8 mouse cellular contexts compared by ENCODE assay signal in genomic region chr1:36709854-36710280, GRCm38 (mm10). TPM values are rescaled to one million over a fixed set of nuclear protein-coding genes. Genes with fewer than 3 reads are reported as not detected.
DNase-seq lines count a peak whose midpoint lies in the region; ATAC-seq lines count a peak whose summit lies in the region.

TSS of gene 4933424G06Rik (plus strand) at chr1:36710149.

- H3K27me3 ChIP-seq in heart, embryonic 13.5 days (replicated peaks): no peaks in the 10 kb centered on the region
- H3K27me3 ChIP-seq in liver, embryonic 12.5 days (replicated peaks): no peaks in the 10 kb centered on the region
- H3K27me3 ChIP-seq in stomach, embryonic 15.5 days (replicated peaks): no peaks in the 10 kb centered on the region

- H3K4me2 ChIP-seq in heart, embryonic 13.5 days: peak within 1 kb of the TSS; percentile 81
- H3K4me2 ChIP-seq in liver, embryonic 12.5 days: peak within 1 kb of the TSS; percentile 91
- H3K4me2 ChIP-seq in stomach, embryonic 15.5 days: peak within 1 kb of the TSS; percentile 77

- H3K9me3 ChIP-seq in heart, embryonic 13.5 days: no peaks in the 10 kb centered on the region
- H3K9me3 ChIP-seq in liver, embryonic 12.5 days (replicated peaks): 0 out of 2 replicates have a peak, but pooled peaks cover 4% of the 10 kb centered on the region
- no peaks in the 10 kb centered on the region for H3K9me3 ChIP-seq in stomach, embryonic 15.5 days

- peak within 1 kb of the TSS; percentile 90 for H3K4me3 ChIP-seq in brown adipose tissue, adult 24 weeks (ENCODE audit: insufficient read depth, low read depth, low read length)
- H3K4me3 ChIP-seq in heart, embryonic 13.5 days: peak within 1 kb of the TSS; percentile 97
- peak within 1 kb of the TSS; percentile 99 for H3K4me3 ChIP-seq in liver, embryonic 12.5 days
- peak within 1 kb of the TSS; percentile 98 for H3K4me3 ChIP-seq in stomach, embryonic 15.5 days (replicated peaks)

- peak; percentile 96 for ATAC-seq in heart, embryonic 13.5 days (ENCODE audit: extremely low read depth, insufficient number of reproducible peaks, low FRiP score, low TSS enrichment)
- ATAC-seq in liver, embryonic 12.5 days: peak; percentile 96
- peak; percentile 96 for ATAC-seq in stomach, embryonic 15.5 days (ENCODE audit: insufficient read depth, low FRiP score, low read depth)

- under 1% methylated on average over 29 of the region's 29 CpGs for WGBS in heart, embryonic 13.5 days
- WGBS in liver, embryonic 12.5 days (ENCODE audit: insufficient replicate concordance): under 1% methylated on average over 29 of the region's 29 CpGs
- WGBS in stomach, embryonic 15.5 days: under 1% methylated on average over 29 of the region's 29 CpGs

- H3K27ac ChIP-seq in brown adipose tissue, adult 24 weeks (replicated peaks; ENCODE audit: low read depth, low read length): peak within 1 kb of the TSS; percentile 45
- peak within 1 kb of the TSS; percentile 93 for H3K27ac ChIP-seq in heart, embryonic 13.5 days (replicated peaks)
- H3K27ac ChIP-seq in liver, embryonic 12.5 days: peak within 1 kb of the TSS; percentile 85
- H3K27ac ChIP-seq in stomach, embryonic 15.5 days: peak within 1 kb of the TSS; percentile 91

- peak; percentile 99 for DNase-seq in CD4-positive, CD25-positive, alpha-beta regulatory T cell, adult 2 months (ENCODE audit: low read depth, low spot score)
- peak; percentile 72 for DNase-seq in fat pad, adult 2 months (ENCODE audit: extremely low read depth, low read depth, low spot score)
- peak; percentile 99 for DNase-seq in kidney, postnatal 10 days
- DNase-seq in natural killer cell, adult 2 months (ENCODE audit: low spot score in 2 of 2): peak; percentile 98

- H3K9ac ChIP-seq in heart, embryonic 13.5 days: peak within 1 kb of the TSS; percentile 94
- H3K9ac ChIP-seq in liver, embryonic 12.5 days: peak within 1 kb of the TSS; percentile 96
- peak within 1 kb of the TSS; percentile 97 for H3K9ac ChIP-seq in stomach, embryonic 15.5 days

- peaks cover 28% of the 10 kb centered on the region for H3K36me3 ChIP-seq in heart, embryonic 13.5 days
- peaks cover 31% of the 10 kb centered on the region for H3K36me3 ChIP-seq in liver, embryonic 12.5 days
- H3K36me3 ChIP-seq in stomach, embryonic 15.5 days: peaks cover 12% of the 10 kb centered on the region

- H3K4me1 ChIP-seq in brown adipose tissue, adult 24 weeks (ENCODE audit: control insufficient read depth, insufficient read depth, insufficient read length, low read length): peaks cover 9% of the 10 kb centered on the region
- H3K4me1 ChIP-seq in heart, embryonic 13.5 days: peaks cover 28% of the 10 kb centered on the region
- peaks cover 31% of the 10 kb centered on the region for H3K4me1 ChIP-seq in liver, embryonic 12.5 days
- peaks cover 12% of the 10 kb centered on the region for H3K4me1 ChIP-seq in stomach, embryonic 15.5 days

RNA-seq across cellular contexts. Expression of gene 4933424G06Rik, which starts in this region (rescaled TPM):
- polyA plus RNA-seq in brown adipose tissue, adult 24 weeks (2012; ENCODE audit: insufficient read depth, insufficient read length, missing spikeins): not detected in 2 replicates
- polyA plus RNA-seq in heart, embryonic 13.5 days (2015; fragmentation: Nextera tagmentation; extraction: Ambion mirVana): 0.13 TPM in 1 of 2 replicates, not detected in the other
- 0.11 TPM in 1 of 2 replicates, not detected in the other for polyA plus RNA-seq in liver, embryonic 12.5 days (2016; fragmentation: Nextera tagmentation; extraction: Ambion mirVana)
- polyA plus RNA-seq in stomach, embryonic 15.5 days (2015; fragmentation: Nextera tagmentation; extraction: Ambion mirVana): 0.19 TPM in 1 of 2 replicates, not detected in the other

Comparison
In these comparisons a context has a peak if more than half of its experiments do, and no peak if none do; other contexts are left out.
1. Peak in every context shown above with its lines: DNase-seq, ATAC-seq, H3K4me3 ChIP-seq and H3K27ac ChIP-seq.
2. Peak in ATAC-seq, H3K4me3 ChIP-seq, H3K27ac ChIP-seq, H3K9ac ChIP-seq and H3K4me2 ChIP-seq in heart, embryonic 13.5 days; RNA of the gene not detected or under 1 TPM.
3. Peak in ATAC-seq, H3K4me3 ChIP-seq, H3K27ac ChIP-seq, H3K9ac ChIP-seq and H3K4me2 ChIP-seq in liver, embryonic 12.5 days; RNA of the gene not detected or under 1 TPM.
4. Peak in ATAC-seq, H3K4me3 ChIP-seq, H3K27ac ChIP-seq, H3K9ac ChIP-seq and H3K4me2 ChIP-seq in stomach, embryonic 15.5 days; RNA of the gene not detected or under 1 TPM.